Mouse (Mus musculus) stomach, postnatal 0 days (tissue): ENCODE data around the gene Ccdc32. TPM values are rescaled to one million over a fixed set of nuclear protein-coding genes. Genes with fewer than 3 reads are reported as not detected.
A peak's percentile ranks its signal among the peaks of the same experiment; 100 is the strongest.

Experiments
- ATAC-seq: fragments of 200-750 bp; cut with Nextera tagmentation; 2 replicates; pipeline ENCODE4 v1.8.0; 2017; ENCODE audit not compliant: low FRiP score, low TSS enrichment
- DNase-seq: peaks from one replicate; pipeline ENCODE4 v3.0.0-alpha.2; 2016; ENCODE audit warnings: low spot score
- H3K27ac ChIP-seq: fragments of 300-500 bp; sonication (generic); replicated peaks from 2 replicates; pipeline ENCODE4 v1.5.1; 2014; ENCODE audit warnings: mild to moderate bottlenecking, control low read depth
- H3K27me3 ChIP-seq: fragments of 300-500 bp; sonication (generic); 2 replicates; pipeline ENCODE4 v1.6.1; 2014; ENCODE audit warnings: low read length; ENCODE audit not compliant: control insufficient read depth, insufficient read depth
- H3K36me3 ChIP-seq: fragments of 300-500 bp; sonication (generic); 2 replicates; pipeline ENCODE4 v1.6.1; 2014; ENCODE audit warnings: low read length, mixed read lengths; ENCODE audit not compliant: control insufficient read depth, insufficient read depth
- H3K4me1 ChIP-seq: fragments of 300-500 bp; sonication (generic); replicated peaks from 2 replicates; pipeline ENCODE4 v1.6.1; 2014; ENCODE audit warnings: antibody characterized with exemption; ENCODE audit not compliant: control insufficient read depth, insufficient read depth
- H3K4me2 ChIP-seq: fragments of 300-500 bp; sonication (generic); replicated peaks from 2 replicates; pipeline ENCODE4 v1.6.1; 2014; ENCODE audit warnings: low read depth, mild to moderate bottlenecking, control low read depth, moderate library complexity
- H3K4me3 ChIP-seq: fragments of 300-500 bp; sonication (generic); 2 replicates; pipeline ENCODE4 v1.5.1; 2014; ENCODE audit warnings: low read depth, low read length, control low read depth
- H3K9ac ChIP-seq: fragments of 300-500 bp; sonication (generic); 2 replicates; pipeline ENCODE4 v1.6.1; 2014; ENCODE audit warnings: mild to moderate bottlenecking, low read length, control low read depth, mixed read lengths
- H3K9me3 ChIP-seq: fragments of 300-500 bp; sonication (generic); 2 replicates; pipeline ENCODE4 v1.6.1; 2016; ENCODE audit warnings: low read length; ENCODE audit not compliant: control insufficient read depth
- CTCF ChIP-seq: IDR thresholded peaks from 2 replicates; pipeline ENCODE4 v1.5.1; 2016; ENCODE audit warnings: antibody characterized with exemption, low read depth, mild to moderate bottlenecking, moderate library complexity
- EP300 ChIP-seq: optimal IDR thresholded peaks from 2 replicates; pipeline ENCODE3; 2016; ENCODE audit warnings: antibody characterized with exemption
- WGBS: fragments of 180-500 bp; shearing (Covaris S2); extraction: QIAGEN DNeasy Blood & Tissue Kit; methylation state at CpG from one replicate; pipeline ENCODE4 v1.1.7; 2014; 5-methylcytosine and 5-hydroxymethylcytosine counted together
- polyA plus RNA-seq: library from polyadenylated mRNA; unstranded; fragments of >200 nt; fragmentation: Nextera tagmentation; extraction: Ambion mirVana; gene quantifications from 2 replicates; pipeline ENCODE4 v1.2.1, GENCODE M21; 2015

Gene Ccdc32
- polyA plus RNA-seq, 1 experiment from 2014 or later = 21.3 TPM

DNA sequence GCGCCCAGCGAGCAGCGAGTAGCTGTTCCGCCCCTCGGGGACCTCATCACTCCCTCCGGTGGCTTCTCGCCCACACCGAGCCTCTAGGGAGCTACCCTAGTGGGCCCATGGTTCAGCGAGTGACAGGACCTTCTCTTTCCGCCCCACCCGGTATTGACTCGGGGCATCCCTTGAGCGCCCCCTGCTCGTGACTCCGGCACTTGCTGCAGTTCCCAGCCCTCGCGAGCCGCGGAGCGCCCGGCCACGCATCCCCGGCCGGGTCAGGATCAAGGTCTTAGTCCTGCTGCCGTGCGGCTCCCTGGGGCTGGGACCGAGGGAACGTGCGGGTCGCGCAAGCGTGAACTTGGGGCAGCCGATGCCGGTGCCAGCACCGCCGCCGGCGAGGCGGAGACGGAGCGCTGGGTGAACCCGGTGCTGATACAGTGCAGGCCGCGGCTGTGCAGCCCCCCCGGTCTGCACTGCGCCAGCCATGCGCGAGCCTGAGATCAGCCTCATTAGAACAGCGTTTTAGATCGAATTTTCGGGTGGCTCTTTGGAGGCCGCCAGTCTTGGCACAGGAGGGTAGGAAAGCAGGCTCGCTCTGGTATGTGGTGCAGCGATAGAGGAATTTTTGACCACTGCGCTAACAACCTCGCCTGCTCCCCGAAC, 52.8 kb downstream of the Ccdc32 start:
- Histone ChIP-seq H3K9ac (peak overlapping the region; percentile 70), H3K4me2 (peak overlapping the region; percentile 93), H3K27me3 (no peaks in the 10 kb centered on the region), H3K4me1 (no peaks in the 10 kb centered on the region), H3K4me3 (peak overlapping the region; percentile 51), H3K27ac (0 out of 2 replicates have a peak overlapping the region, but pooled peaks have one; percentile 24), H3K36me3 (no peaks in the 10 kb centered on the region), H3K9me3 (no peaks in the 10 kb centered on the region)
- ATAC-seq (peak; percentile 79), DNase-seq (peak; percentile 87)
- peak; percentile 82 for TF ChIP-seq CTCF
- no peak for TF ChIP-seq EP300
- WGBS = 1% methylated on average over 57 of the region's 57 CpGs

DNA sequence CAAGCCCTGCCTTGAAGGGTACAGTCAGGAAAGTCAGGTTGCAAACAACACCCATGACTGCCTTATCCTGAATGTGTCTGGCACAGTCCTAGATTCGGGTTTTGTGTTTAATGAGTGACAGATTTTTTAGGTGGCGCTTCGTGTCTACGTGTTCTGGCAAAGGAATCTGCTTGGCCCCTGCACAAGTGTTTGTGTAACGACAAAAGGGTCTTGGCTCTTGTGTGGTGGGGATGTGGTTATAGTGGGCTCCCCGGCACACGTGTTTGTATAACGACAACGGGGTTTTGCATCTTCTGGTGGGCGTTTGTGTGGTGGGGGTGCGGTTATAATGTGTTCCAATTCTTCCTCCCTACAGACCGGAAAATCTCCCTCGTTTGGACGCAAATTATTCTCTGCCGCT, 53.3 kb downstream of the Ccdc32 start:
- H3K27ac ChIP-seq = no peak overlapping the region
- DNase-seq = no peak
- no peaks in the 10 kb centered on the region for H3K27me3 ChIP-seq
- H3K9me3 ChIP-seq = no peaks in the 10 kb centered on the region
- H3K4me2 ChIP-seq = peak overlapping the region; percentile 93
- ATAC-seq = no peak
- peak overlapping the region; percentile 51 for H3K4me3 ChIP-seq
- H3K36me3 ChIP-seq = no peaks in the 10 kb centered on the region
- TF ChIP-seq EP300 (no peak), CTCF (no peak)
- no peaks in the 10 kb centered on the region for H3K4me1 ChIP-seq
- 3% methylated on average over 15 of the region's 15 CpGs for WGBS
- H3K9ac ChIP-seq = peak overlapping the region; percentile 70

DNA sequence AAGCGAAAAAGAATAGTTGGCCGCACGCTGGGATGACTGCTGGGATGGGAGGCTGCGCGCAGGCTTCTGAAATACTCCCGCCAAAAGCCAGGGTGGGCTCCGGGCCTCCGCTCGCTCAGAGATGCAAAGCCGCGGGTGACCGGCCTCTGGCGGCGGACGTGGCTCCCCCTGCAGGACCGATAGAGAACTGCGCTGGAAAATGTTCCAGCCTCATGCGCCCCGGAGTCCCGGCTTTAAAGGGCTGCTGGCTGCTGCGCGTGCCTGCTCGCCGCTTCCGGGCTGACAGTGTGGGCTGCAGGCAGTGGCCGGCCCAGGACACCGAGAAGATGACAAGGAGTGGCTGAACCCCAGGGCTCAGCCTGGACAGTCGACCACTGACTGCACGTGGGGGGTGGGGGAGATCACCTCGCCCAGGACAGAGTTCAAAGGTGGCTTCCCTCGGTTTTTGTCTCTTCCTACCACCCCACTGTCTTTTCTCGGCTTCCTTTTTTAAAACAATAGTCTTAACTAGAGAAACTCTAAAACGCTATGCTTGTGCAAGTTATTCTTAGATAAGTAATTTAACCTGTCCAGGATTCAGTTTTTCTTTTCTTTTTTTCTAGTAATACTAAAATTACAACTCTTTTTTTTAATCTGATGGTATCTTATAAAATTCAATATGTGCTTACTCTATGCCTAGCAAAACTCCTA, 56.4 kb downstream of the Ccdc32 start:
- H3K9ac ChIP-seq = peak overlapping the region; percentile 51; the same call in 1 of the 2 replicates
- H3K27ac ChIP-seq = no peak overlapping the region
- no peaks in the 10 kb centered on the region for H3K9me3 ChIP-seq
- H3K4me1 ChIP-seq = no peaks in the 10 kb centered on the region
- peak overlapping the region; percentile 68 for H3K4me2 ChIP-seq
- ATAC-seq (peak; percentile 82), DNase-seq (peak; percentile 86)
- WGBS = 1% methylated on average over 33 of the region's 33 CpGs
- no peaks in the 10 kb centered on the region for H3K36me3 ChIP-seq
- peak overlapping the region; percentile 35 for H3K4me3 ChIP-seq
- H3K27me3 ChIP-seq = no peaks in the 10 kb centered on the region
- TF ChIP-seq CTCF (peak; percentile 91), EP300 (no peak)

DNA sequence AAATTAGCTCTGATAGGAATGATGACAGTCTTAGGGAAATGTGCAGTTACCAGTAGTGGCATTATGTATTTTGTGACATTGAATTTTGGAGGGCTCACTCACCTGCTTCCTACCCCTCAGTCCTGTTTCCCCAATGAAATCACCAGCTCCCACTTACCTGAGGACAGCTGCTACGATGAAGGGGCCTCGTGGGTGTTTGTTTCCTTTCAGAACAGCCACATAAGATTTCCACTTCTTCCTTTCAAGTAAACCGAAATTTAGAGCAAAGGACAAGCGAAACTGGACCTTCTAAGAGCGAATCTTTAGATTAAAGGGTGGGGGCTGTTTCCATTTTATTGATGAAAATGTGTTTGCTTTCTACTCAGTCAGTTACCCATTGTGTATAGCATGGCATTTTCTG, 57.1 kb downstream of the Ccdc32 start:
- Histone ChIP-seq H3K9me3 (no peaks in the 10 kb centered on the region), H3K27ac (no peak overlapping the region), H3K9ac (no peak overlapping the region), H3K4me1 (no peaks in the 10 kb centered on the region), H3K36me3 (no peaks in the 10 kb centered on the region), H3K27me3 (no peaks in the 10 kb centered on the region), H3K4me3 (no peak overlapping the region), H3K4me2 (no peak overlapping the region)
- no peak for TF ChIP-seq CTCF
- TF ChIP-seq EP300 = no peak
- DNase-seq (no peak), ATAC-seq (no peak)
- WGBS = 73% methylated on average over 5 of the region's 5 CpGs

DNA sequence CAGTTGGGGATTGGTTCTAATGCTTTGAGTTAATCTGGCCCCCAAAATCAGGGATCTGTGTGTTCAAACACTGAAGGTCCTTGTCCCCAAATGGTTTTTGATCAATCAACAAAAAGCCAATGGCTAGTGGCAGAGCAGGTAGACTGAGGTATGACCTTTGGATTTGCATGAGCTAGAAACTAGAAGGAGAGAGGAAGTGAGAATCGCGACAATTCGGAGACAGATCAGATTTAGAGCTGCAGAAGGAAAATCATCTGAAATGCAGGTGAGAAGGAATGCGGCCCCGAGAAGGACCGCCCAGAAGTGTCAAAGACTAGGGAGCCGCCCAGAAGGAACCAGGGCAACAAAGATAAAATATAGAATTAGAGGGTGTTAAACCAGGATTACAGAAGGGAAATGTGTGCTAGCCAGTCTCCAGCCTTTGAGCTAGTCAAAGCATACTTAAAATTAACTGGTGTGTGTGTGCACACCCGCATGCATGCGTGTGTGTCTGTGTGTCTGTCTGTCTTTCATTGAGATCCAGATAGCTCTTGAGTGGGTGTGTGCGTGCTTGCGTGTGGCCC, 59.5 kb downstream of the Ccdc32 start:
- no peaks in the 10 kb centered on the region for H3K36me3 ChIP-seq
- TF ChIP-seq EP300 = no peak
- TF ChIP-seq CTCF = no peak
- no peak for ATAC-seq
- no peaks in the 10 kb centered on the region for H3K4me1 ChIP-seq
- DNase-seq = no peak
- H3K27me3 ChIP-seq = no peaks in the 10 kb centered on the region
- no peak overlapping the region for H3K4me3 ChIP-seq
- no peak overlapping the region for H3K27ac ChIP-seq
- no peak overlapping the region for H3K4me2 ChIP-seq
- no peak overlapping the region for H3K9ac ChIP-seq
- no peaks in the 10 kb centered on the region for H3K9me3 ChIP-seq
- 76% methylated on average over 11 of the region's 11 CpGs for WGBS

Other genes with a start within 250 kb of the Ccdc32 start
- gene Disp2, start 249.7 kb downstream of the Ccdc32 start, polyA plus RNA-seq = 1.0 and 1.1 TPM in 2 replicates
- gene Knstrn, start 215.4 kb downstream of the Ccdc32 start, polyA plus RNA-seq = 26.6 and 29.0 TPM in 2 replicates
- gene Ivd, start 167.4 kb downstream of the Ccdc32 start, polyA plus RNA-seq = 30.9 and 35.9 TPM in 2 replicates
- 3.7 and 3.8 TPM in 2 replicates for gene Bahd1, start 129.0 kb downstream of the Ccdc32 start, polyA plus RNA-seq
- 13.6 and 14.2 TPM in 2 replicates for gene Chst14, start 102.9 kb downstream of the Ccdc32 start, polyA plus RNA-seq
- 1.8 and 2.0 TPM in 2 replicates for gene Rpusd2, start 5.4 kb upstream of the Ccdc32 start, polyA plus RNA-seq
- 9.9 and 15.5 TPM in 2 replicates for gene Knl1, start 17.7 kb upstream of the Ccdc32 start, polyA plus RNA-seq
- gene Rad51, start 83.4 kb upstream of the Ccdc32 start, polyA plus RNA-seq = 11.2 and 12.9 TPM in 2 replicates
- gene Rmdn3, start 127.6 kb upstream of the Ccdc32 start, polyA plus RNA-seq = 40.1 and 40.5 TPM in 2 replicates
- gene Gchfr, start 138.4 kb upstream of the Ccdc32 start, polyA plus RNA-seq = 1.3 and 1.5 TPM in 2 replicates
- 4.3 and 4.9 TPM in 2 replicates for gene Gm14137, start 145.1 kb upstream of the Ccdc32 start, polyA plus RNA-seq
- gene Zfyve19, start 179.2 kb upstream of the Ccdc32 start, polyA plus RNA-seq = 28.5 and 30.9 TPM in 2 replicates
- 11.7 and 12.5 TPM in 2 replicates for gene Dnajc17, start 179.4 kb upstream of the Ccdc32 start, polyA plus RNA-seq
- gene Ppp1r14d, start 200.5 kb upstream of the Ccdc32 start, polyA plus RNA-seq = 0.57 and 0.81 TPM in 2 replicates
- 70.9 and 80.2 TPM in 2 replicates for gene Spint1, start 208.0 kb upstream of the Ccdc32 start, polyA plus RNA-seq
- 17.0 and 19.4 TPM in 2 replicates for gene Rhov, start 241.9 kb upstream of the Ccdc32 start, polyA plus RNA-seq